ENCODE assay signal across 8 mouse cellular contexts in genomic region chr13:60684050-60684760, GRCm38 (mm10).
DNase-seq lines count a peak whose midpoint lies in the region; ATAC-seq lines count a peak whose summit lies in the region.

No protein-coding gene starts in this region.

- H3K4me1 ChIP-seq in neural tube, embryonic 12.5 days = peaks cover 16% of the 10 kb centered on the region

- H3K27me3 ChIP-seq in neural tube, embryonic 12.5 days (replicated peaks) = no peaks in the 10 kb centered on the region

- no peak for DNase-seq in neural tube, embryonic 10.5 days (ENCODE audit: extremely low spot score, low spot score)
- DNase-seq in gastrocnemius, postnatal 25 days = peak; percentile 68
- peak; percentile 68 for DNase-seq in kidney, postnatal 14 days
- DNase-seq in lung, postnatal 4 days = peak; percentile 64 to 67
- no peak for DNase-seq in thymus, postnatal 0 days (ENCODE audit: low spot score)
- DNase-seq in adrenal gland, adult 2 months = no peak

- no peak overlapping the region for H3K27ac ChIP-seq in neural tube, embryonic 12.5 days

- H3K9ac ChIP-seq in neural tube, embryonic 12.5 days = no peak overlapping the region

- no peak overlapping the region for H3K4me3 ChIP-seq in neural tube, embryonic 12.5 days

- H3K4me2 ChIP-seq in neural tube, embryonic 12.5 days (replicated peaks) = no peak overlapping the region

- no peaks in the 10 kb centered on the region for H3K9me3 ChIP-seq in neural tube, embryonic 12.5 days

- peak; percentile 26; the same call in 1 of the 2 replicates for ATAC-seq in neural tube, embryonic 12.5 days (ENCODE audit: low FRiP score, low read depth)
- no peak for ATAC-seq in frontal cortex, adult (ENCODE audit: low TSS enrichment)

- 67% methylated on average over 10 of the region's 10 CpGs for WGBS in neural tube, embryonic 12.5 days

- no peaks in the 10 kb centered on the region for H3K36me3 ChIP-seq in neural tube, embryonic 12.5 days

Comparison
In these comparisons a context has a peak if more than half of its experiments do, and no peak if none do; other contexts are left out.
1. DNase-seq: peak in gastrocnemius, postnatal 25 days (single experiment), kidney, postnatal 14 days (single experiment) and lung, postnatal 4 days (2 of 2); none in neural tube, embryonic 10.5 days (single experiment), thymus, postnatal 0 days (single experiment) and adrenal gland, adult 2 months (single experiment).